Mouse (Mus musculus) monocyte, adult 2 months (primary cell): ENCODE measurements around the gene Flii.

Experiments
- DNase-seq, 2 experiments: peaks; one replicate each; pipeline ENCODE4 v3.0.0; 2022; ENCODE audit warnings: low spot score in 2 of 2, low read depth in 1 of 2

Gene Flii

GRCm38 (mm10) chr11:60719263-60719662 is 7.8 kb downstream of the Flii start:
- no peak for DNase-seq

DNA sequence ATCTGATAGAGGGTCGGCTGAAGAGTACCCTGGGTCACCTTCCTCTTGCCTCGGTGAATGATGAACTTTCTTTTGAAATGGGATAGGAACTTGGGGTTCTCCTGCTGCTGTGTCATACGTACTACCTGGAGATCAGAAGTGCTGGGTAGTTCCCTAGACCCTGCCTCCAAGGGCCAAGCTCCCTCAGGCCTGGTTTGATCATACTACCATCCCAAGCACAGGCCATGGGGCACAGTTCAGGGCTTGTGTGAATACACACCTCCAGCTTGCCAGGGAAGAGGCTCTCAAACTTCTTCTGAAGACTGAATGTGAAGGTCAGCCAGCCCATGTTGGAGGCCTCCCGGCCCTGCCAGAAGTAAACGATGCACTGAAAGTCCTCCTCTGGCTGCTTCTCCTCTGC is 11.2 kb downstream of the Flii start:
- no peak for DNase-seq

- DNase-seq = no peak
Measured at GRCm38 (mm10) chr11:60712639-60713255, 14.3 kb downstream of the Flii start.

DNA sequence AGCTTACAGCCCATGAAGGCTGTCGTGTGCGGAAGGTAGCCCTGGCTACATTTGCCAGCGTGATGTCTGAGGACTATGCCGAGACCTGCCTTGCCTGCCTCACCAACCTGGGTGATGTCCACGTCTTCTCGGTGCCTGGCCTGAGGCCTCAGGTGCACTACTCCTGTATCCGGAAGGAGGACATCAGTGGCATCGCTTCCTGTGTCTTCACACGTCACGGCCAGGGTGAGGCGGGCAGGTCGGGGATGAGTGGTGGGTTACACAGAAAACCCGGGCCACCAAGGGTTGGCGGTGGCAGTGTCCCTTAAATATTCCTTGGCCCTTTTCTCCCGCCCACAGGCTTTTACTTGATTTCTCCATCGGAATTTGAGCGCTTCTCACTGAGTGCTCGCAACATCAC is 15.0 kb downstream of the Flii start:
- no peak for DNase-seq

DNA sequence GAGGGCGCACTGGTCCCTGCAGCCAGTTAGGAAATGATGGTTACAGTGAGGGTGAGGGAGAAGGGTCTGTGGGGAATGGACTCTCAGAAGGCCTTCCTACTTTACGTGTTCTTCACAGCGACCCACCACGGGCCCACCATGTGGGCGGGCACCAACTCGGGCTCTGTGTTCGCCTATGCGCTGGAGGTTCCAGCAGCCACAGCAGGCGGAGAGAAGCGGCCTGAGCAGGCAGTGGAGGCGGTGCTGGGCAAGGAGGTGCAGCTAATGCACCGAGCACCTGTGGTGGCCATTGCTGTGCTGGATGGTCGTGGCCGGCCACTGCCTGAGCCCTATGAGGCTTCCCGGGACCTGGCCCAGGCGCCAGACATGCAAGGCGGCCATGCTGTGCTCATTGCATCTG is 15.8 kb downstream of the Flii start:
- no peak for DNase-seq

DNA sequence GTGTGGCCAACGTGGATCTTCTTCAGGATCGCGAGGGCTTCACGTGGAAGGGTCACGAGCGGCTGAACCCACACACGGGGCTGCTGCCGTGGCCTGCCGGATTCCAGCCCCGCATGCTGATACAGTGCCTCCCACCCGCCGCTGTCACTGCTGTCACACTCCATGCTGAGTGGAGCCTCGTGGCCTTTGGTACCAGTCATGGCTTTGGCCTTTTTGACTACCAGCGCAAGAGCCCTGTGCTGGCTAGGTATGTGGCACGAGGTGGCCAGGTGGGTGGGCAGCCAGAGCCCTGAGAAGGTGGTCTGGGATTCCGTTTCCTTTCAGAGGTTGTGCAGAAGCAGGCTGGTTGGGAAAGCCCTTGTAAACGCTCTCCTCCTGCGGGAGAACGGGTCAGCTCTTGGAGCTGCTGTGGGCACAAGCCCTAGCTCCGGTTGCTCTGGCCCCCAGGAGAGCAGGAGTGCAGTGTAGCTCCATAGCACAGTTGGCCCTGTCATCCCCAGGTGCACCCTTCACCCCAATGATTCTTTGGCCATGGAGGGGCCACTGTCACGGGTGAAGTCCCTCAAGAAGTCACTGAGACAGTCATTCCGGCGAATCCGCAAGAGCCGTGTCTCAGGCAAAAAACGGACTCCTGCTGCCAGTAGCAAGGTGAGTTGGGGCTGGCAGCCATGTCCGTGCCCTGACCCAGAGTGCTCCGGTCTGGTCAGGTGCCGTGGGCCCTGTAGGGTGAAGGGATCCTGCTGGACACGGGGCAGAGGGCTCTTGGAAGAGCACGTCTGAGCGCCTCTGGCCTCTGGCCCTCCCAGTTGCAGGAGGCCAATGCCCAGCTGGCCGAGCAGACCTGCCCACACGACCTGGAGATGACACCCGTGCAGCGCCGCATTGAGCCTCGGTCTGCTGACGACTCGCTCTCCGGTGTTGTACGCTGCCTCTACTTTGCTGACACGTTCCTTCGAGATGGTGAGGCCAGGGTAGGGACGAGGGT is 17.3 kb downstream of the Flii start:
- DNase-seq = no peak

GRCm38 (mm10) chr11:60708631-60709030 is 18.4 kb downstream of the Flii start:
- no peak for DNase-seq

DNA sequence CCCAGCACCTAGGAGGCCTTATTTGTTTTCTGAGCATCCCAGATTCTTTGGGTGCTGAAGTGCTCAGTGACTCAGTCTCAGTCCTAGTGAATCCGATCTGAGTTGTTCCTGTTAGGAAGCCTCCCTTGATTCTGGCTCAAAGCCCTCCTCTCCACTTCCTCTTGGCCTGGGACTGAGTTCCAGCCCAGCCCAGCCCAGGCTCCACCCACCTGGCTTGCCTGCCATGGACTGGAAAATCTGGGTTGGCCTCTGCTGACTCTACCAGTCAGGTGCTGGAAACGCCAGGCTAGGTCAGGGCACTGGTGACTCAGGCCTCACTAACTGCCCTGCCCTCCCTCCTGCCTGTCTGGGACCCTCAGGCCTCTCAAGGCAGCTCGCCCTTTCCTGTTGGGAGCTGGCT is 19.4 kb downstream of the Flii start:
- no peak for DNase-seq

DNA sequence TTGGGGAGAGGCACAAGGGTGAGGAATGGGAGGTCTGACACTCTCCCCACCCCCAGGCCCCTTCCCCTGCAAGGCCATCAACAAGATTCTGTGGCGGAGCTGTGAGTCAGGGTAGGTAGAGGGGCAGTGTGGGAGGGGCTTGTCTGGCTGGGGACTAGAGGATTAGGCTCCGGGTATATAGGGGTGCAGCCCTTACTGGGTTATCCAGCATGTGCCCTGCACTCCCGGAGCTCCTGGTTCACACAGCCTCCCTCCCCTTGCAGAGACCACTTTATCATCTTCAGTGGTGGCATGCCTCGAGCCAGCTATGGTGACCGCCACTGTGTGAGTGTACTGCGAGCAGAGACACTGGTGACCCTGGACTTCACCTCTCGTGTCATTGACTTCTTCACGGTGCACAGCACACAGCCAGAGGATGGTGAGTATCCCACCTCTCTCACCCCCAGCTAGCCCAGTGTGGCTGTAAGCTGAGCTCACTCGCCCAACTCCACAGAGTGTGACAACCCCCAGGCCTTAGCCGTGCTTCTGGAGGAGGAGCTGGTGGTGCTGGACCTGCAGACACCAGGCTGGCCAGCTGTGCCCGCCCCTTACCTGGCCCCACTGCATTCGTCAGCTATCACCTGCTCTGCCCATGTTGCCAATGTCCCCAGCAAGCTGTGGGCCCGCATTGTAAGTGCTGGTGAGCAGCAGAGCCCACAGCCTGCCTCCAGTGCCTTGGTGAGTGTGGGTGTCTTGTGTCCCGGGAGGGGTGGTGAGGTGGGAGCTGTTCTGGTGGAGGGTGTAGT is 20.2 kb downstream of the Flii start:
- no peak for DNase-seq

DNA sequence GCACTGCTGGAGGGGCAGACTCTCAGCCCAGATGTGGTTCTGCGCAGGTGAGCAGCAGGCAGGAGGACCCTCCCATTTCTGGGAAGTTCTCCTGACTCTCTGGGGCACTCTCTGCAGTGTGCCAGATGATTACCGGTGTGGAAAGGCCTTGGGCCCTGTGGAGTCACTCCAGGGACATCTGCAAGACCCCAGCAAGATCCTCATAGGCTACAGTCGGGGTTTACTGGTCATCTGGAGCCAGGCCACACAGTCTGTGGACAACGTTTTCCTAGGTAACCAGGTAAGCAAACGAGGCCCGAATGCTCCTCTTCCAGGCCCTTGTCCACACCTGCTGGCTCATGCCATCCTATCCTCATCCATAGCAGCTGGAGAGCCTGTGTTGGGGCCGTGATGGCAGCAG is 21.0 kb downstream of the Flii start:
- DNase-seq = no peak

GRCm38 (mm10) chr11:60705255-60705654 is 21.8 kb downstream of the Flii start:
- DNase-seq = no peak

- DNase-seq = no peak
Measured at GRCm38 (mm10) chr11:60704023-60704880, 22.8 kb downstream of the Flii start.

DNA sequence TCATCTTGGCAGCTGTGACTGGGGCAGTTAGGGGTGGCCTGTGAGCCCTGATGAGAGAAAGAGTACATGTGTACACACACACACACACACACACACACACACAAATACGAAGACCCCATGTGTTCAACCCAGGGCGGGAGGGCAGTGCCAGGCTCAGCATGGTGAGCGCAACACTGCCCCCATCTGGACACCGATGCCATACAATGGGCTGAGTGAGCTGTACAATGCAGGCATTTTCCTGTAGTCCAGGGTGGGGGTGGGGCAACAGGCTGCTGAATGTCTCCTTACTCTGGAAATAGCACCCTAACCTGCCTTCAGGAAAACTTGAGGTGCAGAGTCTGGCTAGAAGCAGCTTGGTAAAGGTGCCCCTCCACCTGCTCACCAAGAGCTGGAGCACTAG is 23.9 kb downstream of the Flii start:
- DNase-seq = no peak

GRCm38 (mm10) chr11:60701611-60702010 is 25.5 kb downstream of the Flii start:
- no peak for DNase-seq

- no peak for DNase-seq
Measured at GRCm38 (mm10) chr11:60700320-60701185, 26.5 kb downstream of the Flii start.

- DNase-seq = peak; percentile 34 to 72
Measured at GRCm38 (mm10) chr11:60699524-60700075, 27.5 kb downstream of the Flii start, which contains the start of gene Llgl1. Gene Llgl1 (plus strand): TSS chr11:60699723.

GRCm38 (mm10) chr11:60698806-60699523 is 28.1 kb downstream of the Flii start:
- DNase-seq = no peak

GRCm38 (mm10) chr11:60697561-60697960 is 29.5 kb downstream of the Flii start:
- no peak for DNase-seq

DNA sequence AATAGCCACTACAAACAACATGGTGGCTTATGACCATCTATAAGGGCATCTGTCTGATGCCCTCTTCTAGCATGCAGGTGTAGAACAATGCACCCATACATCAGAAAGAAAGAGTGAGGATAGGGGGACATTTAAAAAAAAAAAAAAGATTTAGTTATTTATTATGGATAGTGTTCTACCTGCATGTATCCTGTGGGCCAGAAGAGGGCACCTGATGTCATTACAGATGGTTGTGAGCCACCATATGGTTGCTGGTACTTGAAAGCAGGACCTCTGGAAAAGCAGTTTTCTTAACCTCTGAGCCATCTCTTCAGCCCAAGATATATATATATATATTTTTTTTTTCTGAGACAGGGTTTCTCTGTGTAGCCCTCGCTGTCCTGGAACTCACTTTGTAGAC is 30.9 kb downstream of the Flii start:
- DNase-seq = no peak
